Mouse (Mus musculus): ENCODE data around the gene Grk1.

- TF ChIP-seq CTCF (conservative IDR thresholded peaks at IDR 0.05; ENCODE audit: low read length), result no peak
- TF ChIP-seq POU5F1 (IDR thresholded peaks at IDR 0.05; ENCODE audit: borderline replicate concordance, low read length), result no peak
- no peak for TF ChIP-seq NANOG (IDR thresholded peaks at IDR 0.05; ENCODE audit: borderline replicate concordance, low read length)
These were observed 60.4 kb downstream of the Grk1 start for GRCm38 (mm10) chr8:13465324-13465723.

Data from E14TG2a.4 (cell line).